Mouse (Mus musculus) ovary, adult 18-20 months (tissue): ENCODE measurements around the gene Map3k11.

Experiments
- DNase-seq: peaks from one replicate; pipeline ENCODE4 v3.0.0; 2022; ENCODE audit warnings: low spot score, mixed read lengths

Gene Map3k11

GRCm38 (mm10) chr19:5711218-5711617 is 22.7 kb downstream of the Map3k11 start:
- DNase-seq, result no peak

DNA sequence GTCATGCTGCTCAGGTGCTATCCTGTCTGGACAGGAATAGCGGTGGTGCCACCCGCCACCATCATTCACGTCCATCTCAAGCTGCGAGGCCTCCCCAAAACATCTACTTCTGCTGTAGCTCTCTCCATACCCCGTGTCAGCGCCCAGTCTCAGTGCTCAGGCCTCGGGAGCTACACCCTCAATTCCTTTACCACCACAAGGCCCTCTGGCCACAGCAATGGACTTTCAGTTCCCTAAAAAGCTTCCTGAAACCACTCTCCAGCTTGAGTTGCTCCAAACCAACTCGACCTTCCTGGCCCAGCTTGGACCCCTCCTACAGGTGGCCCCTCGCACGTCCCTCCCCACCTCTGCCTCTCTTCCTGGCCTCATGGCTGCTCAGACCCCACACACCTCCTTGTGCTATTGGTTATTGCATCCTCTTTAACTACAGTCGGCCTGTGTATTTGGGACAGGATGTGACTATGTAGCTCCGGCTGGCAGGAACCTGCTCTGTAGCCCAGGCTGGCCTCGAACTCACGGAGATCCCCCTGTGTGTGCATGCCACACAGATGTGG is 23.4 kb downstream of the Map3k11 start:
- DNase-seq, result no peak

GRCm38 (mm10) chr19:5713255-5713654 is 24.7 kb downstream of the Map3k11 start:
- DNase-seq, result no peak

- DNase-seq, result peak; percentile 61
These were observed 25.2 kb downstream of the Map3k11 start for GRCm38 (mm10) chr19:5713730-5714129.

- no peak for DNase-seq
These were observed 27.5 kb downstream of the Map3k11 start for GRCm38 (mm10) chr19:5715793-5716688.

DNA sequence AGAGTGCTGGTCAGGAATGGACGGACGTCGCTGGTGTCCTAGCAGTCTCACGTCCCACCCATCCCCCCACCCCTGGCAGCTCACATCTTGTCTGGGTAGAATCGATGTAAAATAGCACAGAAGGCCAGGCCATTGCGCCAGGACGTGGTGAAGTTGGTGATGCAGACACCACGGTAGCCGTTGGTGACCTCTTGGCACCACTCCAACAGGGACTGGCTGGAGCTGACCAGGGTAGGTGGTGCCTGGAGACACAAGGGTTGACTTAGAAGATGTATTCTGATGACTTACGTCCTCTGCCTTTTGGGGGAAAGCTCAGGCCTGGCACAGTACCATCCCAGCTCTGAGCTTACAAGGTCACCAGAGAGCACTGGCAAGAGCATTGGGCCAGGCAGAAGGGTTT is 28.4 kb downstream of the Map3k11 start:
- no peak for DNase-seq

GRCm38 (mm10) chr19:5721233-5721632 is 32.7 kb downstream of the Map3k11 start:
- no peak for DNase-seq

GRCm38 (mm10) chr19:5722848-5723425 is 34.4 kb downstream of the Map3k11 start:
- no peak for DNase-seq

GRCm38 (mm10) chr19:5723934-5724548 is 35.5 kb downstream of the Map3k11 start:
- no peak for DNase-seq

DNA sequence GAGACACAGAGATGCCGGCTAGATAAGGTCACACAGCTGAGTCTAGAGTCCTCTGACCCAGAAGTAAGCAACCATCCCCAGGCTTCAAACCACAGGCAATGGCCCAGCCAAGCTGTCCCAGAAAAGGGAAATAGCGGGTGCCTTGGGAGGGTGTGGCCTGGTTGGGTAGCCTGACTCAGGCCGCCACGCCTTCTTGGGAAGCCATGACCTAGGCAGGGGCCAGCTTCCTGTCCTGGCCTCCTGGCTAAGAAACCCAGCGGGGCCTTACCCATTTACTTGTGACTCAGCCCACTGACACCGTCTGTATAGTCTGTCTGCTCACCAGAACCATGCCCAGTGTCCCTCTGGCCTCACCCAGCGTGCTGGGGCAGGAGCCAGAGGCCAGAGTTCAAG is 36.0 kb downstream of the Map3k11 start:
- DNase-seq, result peak; percentile 50

DNA sequence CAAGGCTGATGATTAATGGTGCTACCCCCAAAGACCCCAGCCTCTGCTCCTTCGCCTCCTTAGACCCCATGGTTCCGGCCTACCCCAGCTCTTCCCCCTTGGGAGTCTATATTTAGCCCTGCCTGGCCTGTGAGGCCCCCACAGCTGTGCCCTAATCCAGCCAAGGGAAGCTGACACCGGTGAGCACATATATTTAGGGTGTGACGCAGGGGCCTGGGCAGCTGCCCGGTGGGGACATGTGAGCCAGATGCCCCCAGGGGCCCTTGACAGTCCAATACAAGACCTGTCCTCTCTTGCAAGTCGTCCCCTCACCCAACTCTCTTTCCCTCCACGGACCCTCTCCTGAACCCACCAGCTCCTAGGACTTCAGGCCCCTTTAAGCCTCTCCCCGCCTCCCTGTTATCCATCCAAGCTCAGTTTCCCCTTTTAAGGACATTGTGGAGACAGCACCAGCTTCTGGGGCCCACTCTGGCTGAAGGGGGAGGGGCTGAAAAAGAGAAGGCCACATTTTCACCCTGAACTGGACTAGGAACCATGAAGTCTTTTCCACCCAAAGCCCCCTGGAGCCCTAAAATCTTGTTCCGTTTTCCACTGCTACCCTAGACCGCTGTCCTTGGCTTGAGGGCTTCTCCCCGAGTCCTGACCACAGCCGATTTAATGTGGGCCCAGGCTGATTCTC is 36.6 kb downstream of the Map3k11 start:
- no peak for DNase-seq

GRCm38 (mm10) chr19:5725767-5726515 is 37.4 kb downstream of the Map3k11 start, which contains the start of gene Ehbp1l1:
TSS of gene Ehbp1l1 (minus strand) at chr19:5726317.
- peak; percentile 31 for DNase-seq

DNA sequence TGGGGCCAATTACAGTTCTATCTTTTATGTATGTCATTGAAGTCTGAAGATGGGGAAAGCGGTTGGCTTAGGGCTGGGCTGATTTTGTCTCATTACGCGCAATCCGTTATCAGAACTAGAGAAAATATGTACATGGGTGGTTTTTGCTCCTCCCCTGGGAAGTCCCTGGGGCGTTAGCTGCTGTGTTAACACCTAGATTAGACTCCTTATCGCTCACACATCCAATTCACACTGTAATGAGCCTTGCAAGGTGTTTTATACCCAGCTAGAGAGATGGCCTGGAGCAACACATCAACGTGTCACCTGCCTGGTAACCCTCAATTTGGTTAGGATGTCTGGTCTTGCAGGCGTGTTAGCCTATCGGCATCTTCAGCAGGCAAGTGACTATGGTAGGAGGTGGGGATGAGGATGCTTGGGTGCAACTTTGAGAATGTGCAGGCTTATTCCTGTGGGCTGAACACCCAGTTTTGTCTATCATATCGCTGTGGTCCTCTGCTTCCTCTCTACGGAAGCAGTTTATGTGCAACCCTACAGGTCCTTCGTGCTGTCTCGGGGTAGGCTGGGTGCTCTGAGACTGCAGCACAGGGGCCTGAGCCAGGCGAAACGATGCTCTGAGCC is 38.5 kb downstream of the Map3k11 start:
- no peak for DNase-seq

GRCm38 (mm10) chr19:5727701-5728100 is 39.2 kb downstream of the Map3k11 start:
- peak; percentile 47 for DNase-seq

GRCm38 (mm10) chr19:5728631-5729443 is 40.3 kb downstream of the Map3k11 start:
- peak; percentile 31 for DNase-seq

GRCm38 (mm10) chr19:5729444-5729815 is 40.9 kb downstream of the Map3k11 start, which contains the start of gene Fam89b:
TSS of gene Fam89b (minus strand) at chr19:5729653.
- peak; percentile 80 for DNase-seq

DNA sequence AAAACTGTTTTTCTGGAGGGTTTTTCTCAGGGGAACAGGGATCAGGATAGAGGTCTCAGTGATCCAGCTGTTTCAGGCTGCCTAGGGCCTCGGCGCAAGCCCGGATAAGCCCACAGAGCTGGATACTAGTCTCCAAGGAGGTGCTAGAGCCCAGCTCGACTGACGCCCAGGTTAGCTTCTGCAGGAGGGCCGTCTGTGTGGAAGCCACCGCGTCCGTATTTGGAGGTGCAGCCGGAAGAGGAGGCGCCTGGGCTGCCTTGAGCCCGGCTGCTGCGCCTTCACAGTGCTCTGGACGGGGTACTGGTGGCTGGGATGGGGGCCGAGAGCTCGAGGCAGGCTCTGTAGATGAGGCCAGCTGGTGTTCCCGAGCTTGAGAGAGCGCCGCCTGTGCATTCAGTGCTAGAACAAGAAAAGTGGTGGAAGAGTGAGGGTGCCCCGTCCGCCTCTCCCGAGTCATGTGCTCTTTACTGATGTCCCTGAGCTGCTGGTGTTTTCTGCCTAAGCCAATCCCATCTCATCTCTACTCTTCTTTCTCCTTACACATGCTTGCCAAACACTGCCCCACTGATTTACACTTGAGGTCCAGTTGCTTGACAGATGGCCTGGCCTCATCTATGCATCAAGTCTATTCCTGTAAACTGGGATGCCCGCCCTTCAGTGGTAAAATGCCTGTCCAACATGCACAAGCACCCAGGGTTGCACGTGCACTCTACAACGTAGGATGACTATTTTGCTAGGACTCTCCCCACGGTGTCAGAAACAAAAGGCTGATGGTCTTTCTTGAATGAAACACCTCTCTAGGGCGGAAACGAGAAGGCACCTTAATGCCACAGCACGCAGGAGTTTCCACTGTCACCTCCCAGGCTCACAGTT is 42.0 kb downstream of the Map3k11 start:
- DNase-seq, result no peak

DNA sequence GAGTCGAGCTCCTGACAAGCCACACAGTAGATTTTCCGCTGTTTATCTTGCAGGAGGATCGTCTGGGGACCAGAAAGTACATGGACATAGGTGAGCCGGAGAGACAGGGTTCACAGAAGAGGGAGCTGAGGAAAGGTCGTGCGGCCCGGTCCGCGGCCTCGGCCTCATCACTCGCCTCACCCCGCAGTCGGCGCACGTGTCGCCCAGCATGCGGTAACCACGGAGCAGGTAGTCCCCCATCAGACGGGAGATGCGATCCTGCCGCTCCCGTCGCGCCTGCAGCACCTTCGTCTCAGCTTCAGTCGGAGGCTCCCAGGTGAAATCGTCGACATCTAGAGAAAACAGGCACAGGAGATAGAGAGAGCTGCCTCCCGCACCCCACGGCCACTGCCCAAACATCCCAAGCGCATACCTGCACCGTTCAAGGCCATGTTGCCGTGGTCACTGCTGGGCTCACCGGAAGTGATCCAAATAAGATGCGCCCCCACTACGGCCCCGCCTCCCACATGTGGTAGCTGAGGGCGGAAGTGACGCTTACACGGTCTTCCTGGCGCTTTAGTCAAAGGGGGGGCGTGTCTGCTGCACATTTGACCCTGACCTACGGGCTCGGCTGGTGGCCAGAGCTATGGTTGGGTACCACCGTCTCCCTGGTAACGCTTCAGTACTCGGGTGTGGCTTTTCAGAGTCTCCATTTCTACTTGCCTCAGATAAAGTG is 42.9 kb downstream of the Map3k11 start:
- peak; percentile 92 for DNase-seq
